Mouse (Mus musculus) C2C12 (cell line): ENCODE measurements around the gene Spag5.

Experiments
- CEBPB ChIP-seq: IDR thresholded peaks from one replicate; pipeline ENCODE4 v1.6.1; 2011; ENCODE audit warnings: low read depth, mild to moderate bottlenecking, control low read depth, moderate library complexity
- CTCF ChIP-seq: IDR thresholded peaks from one replicate; pipeline ENCODE4 v1.5.1; 2011; ENCODE audit not compliant: control insufficient read depth, insufficient read depth, insufficient read length
- MAX ChIP-seq: IDR thresholded peaks from one replicate; pipeline ENCODE4 v1.6.1; 2011; ENCODE audit warnings: mild to moderate bottlenecking, control low read depth
- MYOD1 ChIP-seq: IDR thresholded peaks from one replicate; pipeline ENCODE4 v1.6.1; 2011; ENCODE audit warnings: low read depth; ENCODE audit not compliant: control insufficient read depth, insufficient read length
- USF1 ChIP-seq: IDR thresholded peaks from one replicate; pipeline ENCODE4 v1.6.1; 2011; ENCODE audit warnings: low read depth, mild to moderate bottlenecking, control low read depth, moderate library complexity

DNA sequence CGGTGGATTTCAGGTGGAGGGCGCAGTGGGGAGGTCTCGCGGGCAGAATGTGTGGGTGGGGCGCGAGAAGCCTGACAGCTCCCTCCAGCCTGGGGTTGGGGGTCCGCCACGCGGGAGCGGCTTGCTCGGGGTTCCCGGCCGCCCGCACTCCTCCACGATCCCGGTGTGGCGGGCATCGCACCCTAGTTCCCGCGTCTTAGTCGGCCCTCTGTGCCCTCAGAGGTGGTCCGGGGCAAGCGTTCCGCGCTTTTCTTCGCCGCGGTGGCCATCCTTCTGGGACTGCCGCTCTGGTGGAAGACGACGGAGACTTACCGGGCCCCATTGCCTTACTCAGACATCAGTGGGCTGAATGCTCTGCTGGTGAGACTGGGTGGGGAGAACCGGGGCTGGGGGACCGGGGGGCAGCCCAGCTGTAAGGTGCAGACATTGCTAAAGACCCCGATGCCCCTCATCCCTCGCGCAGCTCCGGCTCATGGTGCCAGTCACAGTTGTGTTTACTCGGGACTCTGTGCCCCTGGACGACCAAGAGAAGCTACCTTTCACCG lies 27.3 kb downstream of the Spag5 start:
- TF ChIP-seq CTCF (no peak), MAX (no peak), MYOD1 (no peak), CEBPB (no peak), USF1 (no peak)
